In the genomic region with DNA sequence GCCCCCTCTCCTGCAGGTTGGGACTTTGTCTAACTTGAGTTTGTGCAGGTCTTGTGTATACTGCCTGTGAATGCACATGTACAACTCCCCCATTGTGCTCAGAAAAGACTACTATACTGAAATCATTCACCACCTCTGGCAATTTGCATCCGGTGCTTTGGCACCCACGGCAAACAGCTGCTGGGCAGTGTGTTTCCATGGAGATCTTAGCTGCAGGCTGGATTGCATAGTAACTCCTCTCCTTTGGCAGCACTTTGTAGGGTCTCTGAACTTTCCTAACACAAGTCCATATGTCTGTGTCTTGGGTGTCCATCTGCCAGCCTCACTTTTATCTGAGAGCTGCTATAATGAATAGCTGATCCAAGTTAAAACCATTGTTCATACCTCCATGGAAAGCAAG, we compare ENCODE assay signal across 15 mouse cellular contexts. TPM values are rescaled to one million over a fixed set of nuclear protein-coding genes. Genes with fewer than 3 reads are reported as not detected.
A peak's percentile ranks its signal among the peaks of the same experiment; 100 is the strongest.
DNase-seq lines count a peak whose midpoint lies in the region; ATAC-seq and TF ChIP-seq lines count a peak whose summit lies in the region.
"Had no signal": no experiment of that assay in that cellular context is flagged by ENCODE, and none has a peak within 500 bp of the region (broad histone marks: within the 10 kb centered on the region; RNA-seq: fewer than 3 reads in every experiment).

No protein-coding gene starts in this region.

- DNase-seq in forebrain, embryonic 10.5 days (ENCODE audit: extremely low spot score, low spot score) = no peak
- DNase-seq in midbrain, embryonic 10.5 days (ENCODE audit: low spot score) = no peak
- no peak for DNase-seq in midbrain, embryonic 11.5 days (ENCODE audit: low spot score, missing footprints)
- peak; percentile 67 for DNase-seq in midbrain, postnatal 0 days (ENCODE audit: low spot score)
- DNase-seq in spleen, postnatal 14 days (ENCODE audit: low spot score in 2 of 2) = no peak
- no peak for DNase-seq in testis, postnatal 10 days (ENCODE audit: low spot score)
- DNase-seq: cerebellum, postnatal 36 days; heart, postnatal 14 days; kidney, adult 18-20 months; liver; retina, postnatal 1 day; thymus, postnatal 4 days had no signal

- H3K27ac ChIP-seq in forebrain, embryonic 13.5 days = peak overlapping the region; percentile 40; the same call in 1 of the 2 replicates
- H3K27ac ChIP-seq in forebrain, embryonic 10.5 days = no peak overlapping the region; the same call in 1 of the 2 replicates
- peak overlapping the region; percentile 33; the same call in 1 of the 2 replicates for H3K27ac ChIP-seq in midbrain, embryonic 10.5 days (replicated peaks)
- no peak overlapping the region for H3K27ac ChIP-seq in midbrain, embryonic 11.5 days (ENCODE audit: low read depth, low read length)
- peak overlapping the region; percentile 30; the same call in 1 of the 2 replicates for H3K27ac ChIP-seq in hindbrain, embryonic 12.5 days
- no peak overlapping the region for H3K27ac ChIP-seq in midbrain, postnatal 0 days (ENCODE audit: low read depth, low read length)

- no peaks in the 10 kb centered on the region for H3K9me3 ChIP-seq in forebrain, embryonic 13.5 days (replicated peaks)
- H3K9me3 ChIP-seq in forebrain, embryonic 10.5 days = no peaks in the 10 kb centered on the region
- no peaks in the 10 kb centered on the region for H3K9me3 ChIP-seq in midbrain, embryonic 10.5 days (replicated peaks)
- no peaks in the 10 kb centered on the region for H3K9me3 ChIP-seq in midbrain, embryonic 11.5 days (ENCODE audit: control insufficient read depth, low read length)
- H3K9me3 ChIP-seq in hindbrain, embryonic 12.5 days (replicated peaks) = no peaks in the 10 kb centered on the region
- H3K9me3 ChIP-seq in midbrain, postnatal 0 days (ENCODE audit: low read length) = no peaks in the 10 kb centered on the region

- no peak overlapping the region for H3K9ac ChIP-seq in forebrain, embryonic 13.5 days
- no peak overlapping the region for H3K9ac ChIP-seq in midbrain, embryonic 11.5 days (ENCODE audit: low read length)
- no peak overlapping the region for H3K9ac ChIP-seq in hindbrain, embryonic 12.5 days
- no peak overlapping the region for H3K9ac ChIP-seq in midbrain, postnatal 0 days (replicated peaks; ENCODE audit: low read length, poor library complexity, severe bottlenecking)

- no peak overlapping the region for H3K4me2 ChIP-seq in forebrain, embryonic 13.5 days
- H3K4me2 ChIP-seq in midbrain, embryonic 11.5 days = no peak overlapping the region
- no peak overlapping the region for H3K4me2 ChIP-seq in hindbrain, embryonic 12.5 days (replicated peaks)
- no peak overlapping the region for H3K4me2 ChIP-seq in midbrain, postnatal 0 days (ENCODE audit: low read depth, low read length, poor library complexity, severe bottlenecking)

- no peaks in the 10 kb centered on the region for H3K36me3 ChIP-seq in forebrain, embryonic 13.5 days (ENCODE audit: poor library complexity, severe bottlenecking)
- H3K36me3 ChIP-seq in forebrain, embryonic 10.5 days (replicated peaks) = no peaks in the 10 kb centered on the region
- H3K36me3 ChIP-seq in midbrain, embryonic 10.5 days = no peaks in the 10 kb centered on the region
- H3K36me3 ChIP-seq in midbrain, embryonic 11.5 days (ENCODE audit: control insufficient read depth, insufficient read depth, low read length) = no peaks in the 10 kb centered on the region
- no peaks in the 10 kb centered on the region for H3K36me3 ChIP-seq in hindbrain, embryonic 12.5 days
- no peaks in the 10 kb centered on the region for H3K36me3 ChIP-seq in midbrain, postnatal 0 days (ENCODE audit: insufficient read depth, low read length)

- no peak for TF ChIP-seq CTCF in midbrain, postnatal 0 days (IDR thresholded peaks at IDR 0.05)

- peak; percentile 64 for ATAC-seq in forebrain, embryonic 13.5 days
- ATAC-seq in midbrain, embryonic 11.5 days (ENCODE audit: low FRiP score) = no peak
- ATAC-seq in hindbrain, embryonic 12.5 days (ENCODE audit: low FRiP score) = peak; percentile 64; the same call in 1 of the 2 replicates
- no peak for ATAC-seq in midbrain, postnatal 0 days (ENCODE audit: low FRiP score)

- peaks cover 31% of the 10 kb centered on the region for H3K4me1 ChIP-seq in forebrain, embryonic 13.5 days
- peaks cover 32% of the 10 kb centered on the region for H3K4me1 ChIP-seq in forebrain, embryonic 10.5 days
- H3K4me1 ChIP-seq in midbrain, embryonic 10.5 days = peaks cover 51% of the 10 kb centered on the region
- H3K4me1 ChIP-seq in midbrain, embryonic 11.5 days (ENCODE audit: control insufficient read depth, insufficient read depth, low read length) = peaks cover 11% of the 10 kb centered on the region
- H3K4me1 ChIP-seq in hindbrain, embryonic 12.5 days = peaks cover 34% of the 10 kb centered on the region
- peaks cover 3% of the 10 kb centered on the region; the same call in 1 of the 2 replicates for H3K4me1 ChIP-seq in midbrain, postnatal 0 days (ENCODE audit: insufficient read depth, low read length)

- WGBS in forebrain, embryonic 13.5 days = 6% methylated on average over 2 of the region's 2 CpGs
- 50% methylated on average over 2 of the region's 2 CpGs for WGBS in forebrain, embryonic 10.5 days
- WGBS in midbrain, embryonic 10.5 days = 32% methylated on average over 2 of the region's 2 CpGs
- 13% methylated on average over 2 of the region's 2 CpGs for WGBS in midbrain, embryonic 11.5 days
- 14% methylated on average over 2 of the region's 2 CpGs for WGBS in hindbrain, embryonic 12.5 days
- WGBS in midbrain, postnatal 0 days = 16% methylated on average over 2 of the region's 2 CpGs

- H3K27me3 ChIP-seq in forebrain, embryonic 13.5 days = no peaks in the 10 kb centered on the region
- H3K27me3 ChIP-seq in forebrain, embryonic 10.5 days (ENCODE audit: poor library complexity, severe bottlenecking) = peaks cover 6% of the 10 kb centered on the region; the same call in 1 of the 2 replicates
- H3K27me3 ChIP-seq in midbrain, embryonic 10.5 days (ENCODE audit: low read depth, poor library complexity, severe bottlenecking) = peaks cover 16% of the 10 kb centered on the region; the same call in 1 of the 2 replicates
- H3K27me3 ChIP-seq in midbrain, embryonic 11.5 days (ENCODE audit: control insufficient read depth, insufficient read depth, low read length) = no peaks in the 10 kb centered on the region
- no peaks in the 10 kb centered on the region; the same call in 1 of the 2 replicates for H3K27me3 ChIP-seq in hindbrain, embryonic 12.5 days
- H3K27me3 ChIP-seq in midbrain, postnatal 0 days (ENCODE audit: insufficient read depth, low read length) = no peaks in the 10 kb centered on the region

- H3K4me3 ChIP-seq in forebrain, embryonic 13.5 days = no peak overlapping the region
- no peak overlapping the region for H3K4me3 ChIP-seq in forebrain, embryonic 10.5 days
- H3K4me3 ChIP-seq in midbrain, embryonic 10.5 days = no peak overlapping the region
- no peak overlapping the region for H3K4me3 ChIP-seq in midbrain, embryonic 11.5 days (ENCODE audit: low read depth, low read length)
- H3K4me3 ChIP-seq in hindbrain, embryonic 12.5 days = no peak overlapping the region
- no peak overlapping the region for H3K4me3 ChIP-seq in midbrain, postnatal 0 days (ENCODE audit: low read depth, low read length)

RNA-seq across cellular contexts. Expression of a gene that starts 31.7 kb away (rescaled TPM):
- not detected in 2 replicates for polyA plus RNA-seq in forebrain, embryonic 13.5 days (2015; fragmentation: Nextera tagmentation; extraction: Ambion mirVana)
- polyA plus RNA-seq in forebrain, embryonic 10.5 days (2016; fragmentation: Nextera tagmentation; extraction: Ambion mirVana) = not detected in 2 replicates
- not detected in 2 replicates for polyA plus RNA-seq in midbrain, embryonic 10.5 days (2016; fragmentation: Nextera tagmentation; extraction: Ambion mirVana)
- not detected in 2 replicates for polyA plus RNA-seq in midbrain, embryonic 11.5 days (2014; fragmentation: Nextera tagmentation; extraction: Ambion mirVana)
- polyA plus RNA-seq in hindbrain, embryonic 12.5 days (2016; fragmentation: Nextera tagmentation; extraction: Ambion mirVana) = not detected in 2 replicates
- total RNA-seq in midbrain, postnatal 0 days (2014; rRNA removed) = not detected in 2 replicates
- 0.07 TPM in 1 of 2 replicates, not detected in the other for polyA plus RNA-seq in midbrain, postnatal 0 days (2015; fragmentation: Nextera tagmentation; extraction: Ambion mirVana)
- total RNA-seq: heart, postnatal 14 days had no signal
- polyA plus RNA-seq: stomach, embryonic 14.5 days had no signal

Comparison
In these comparisons a context has a peak if more than half of its experiments do, and no peak if none do; other contexts are left out.
1. H3K27ac ChIP-seq: peak in forebrain, embryonic 13.5 days (single experiment), midbrain, embryonic 10.5 days (single experiment) and hindbrain, embryonic 12.5 days (single experiment); none in forebrain, embryonic 10.5 days (single experiment), midbrain, embryonic 11.5 days (single experiment) and midbrain, postnatal 0 days (single experiment).
2. ATAC-seq: peak in forebrain, embryonic 13.5 days (single experiment) and hindbrain, embryonic 12.5 days (single experiment); none in midbrain, embryonic 11.5 days (single experiment) and midbrain, postnatal 0 days (single experiment).